Mouse (Mus musculus) c-Kit-positive CD71-positive TER-119-negative erythroid progenitor cells, embryonic 14.5 days (primary cell): ENCODE data around the gene Rps3.

ENCODE experiments used
- DNase-seq: peaks from one replicate; pipeline ENCODE4 v3.0.0-alpha.2; 2013; ENCODE audit warnings: low read depth

Gene Rps3

GRCm38 (mm10) chr7:99476558-99477114 lies 6.9 kb downstream of the Rps3 start:
- DNase-seq: no peak

- DNase-seq: no peak
Observed at GRCm38 (mm10) chr7:99475562-99475911, 8.0 kb downstream of the Rps3 start.

GRCm38 (mm10) chr7:99474836-99475561 lies 8.5 kb downstream of the Rps3 start:
- DNase-seq: no peak

- DNase-seq: no peak
Observed at GRCm38 (mm10) chr7:99473638-99474407, 9.7 kb downstream of the Rps3 start.

- DNase-seq: no peak
Observed at GRCm38 (mm10) chr7:99471578-99471977, 12.0 kb downstream of the Rps3 start.

GRCm38 (mm10) chr7:99469680-99470405 lies 13.7 kb downstream of the Rps3 start:
- no peak for DNase-seq

- DNase-seq: no peak
Observed at GRCm38 (mm10) chr7:99468283-99469132, 15.0 kb downstream of the Rps3 start.

GRCm38 (mm10) chr7:99467916-99468282 lies 15.6 kb downstream of the Rps3 start:
- no peak for DNase-seq

GRCm38 (mm10) chr7:99465811-99466210 lies 17.7 kb downstream of the Rps3 start, which contains the start of gene Klhl35:
Gene Klhl35 (plus strand): TSS chr7:99466004.
- no peak for DNase-seq

- DNase-seq: no peak
Observed at GRCm38 (mm10) chr7:99463120-99463519, 20.4 kb downstream of the Rps3 start.

- no peak for DNase-seq
Observed at GRCm38 (mm10) chr7:99459888-99460652, 23.5 kb downstream of the Rps3 start.

GRCm38 (mm10) chr7:99458849-99459248 lies 24.7 kb downstream of the Rps3 start:
- no peak for DNase-seq

- no peak for DNase-seq
Observed at GRCm38 (mm10) chr7:99454044-99454443, 29.5 kb downstream of the Rps3 start.

GRCm38 (mm10) chr7:99452859-99453258 lies 30.7 kb downstream of the Rps3 start:
- DNase-seq: no peak

- peak; percentile 57 for DNase-seq
Observed at GRCm38 (mm10) chr7:99450703-99451102, 32.8 kb downstream of the Rps3 start.

GRCm38 (mm10) chr7:99449751-99450150 lies 33.8 kb downstream of the Rps3 start:
- DNase-seq: no peak

GRCm38 (mm10) chr7:99449063-99449462 lies 34.5 kb downstream of the Rps3 start:
- DNase-seq: no peak

GRCm38 (mm10) chr7:99448619-99449018 lies 34.9 kb downstream of the Rps3 start:
- no peak for DNase-seq

GRCm38 (mm10) chr7:99447323-99447722 lies 36.2 kb downstream of the Rps3 start:
- no peak for DNase-seq

GRCm38 (mm10) chr7:99445833-99446232 lies 37.7 kb downstream of the Rps3 start:
- DNase-seq: no peak

- DNase-seq: no peak
Observed at GRCm38 (mm10) chr7:99444012-99444411, 39.5 kb downstream of the Rps3 start.
